Mouse (Mus musculus): ENCODE results near the gene Syne2.

DNA sequence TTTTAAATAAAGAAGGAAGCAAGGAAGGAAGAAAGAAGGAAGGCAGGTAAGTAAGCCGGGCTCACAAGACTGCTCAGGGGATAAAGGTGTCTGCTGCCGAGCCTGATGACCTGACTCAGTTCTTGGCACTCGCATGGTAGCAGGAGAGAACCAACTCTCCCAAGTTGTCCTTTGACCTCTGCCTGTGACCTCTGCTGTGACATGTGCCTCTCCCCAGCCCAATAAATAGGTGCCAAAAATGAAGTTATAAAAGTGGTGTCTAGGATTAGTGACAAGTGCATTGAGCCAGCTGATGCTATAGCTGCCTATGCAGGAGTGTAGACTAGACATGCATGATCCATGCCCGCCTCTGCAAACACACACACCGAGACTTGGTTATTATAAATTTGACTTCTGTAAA is 73.3 kb downstream of the Syne2 start:
- no peak for TF ChIP-seq CTCF (IDR thresholded peaks at IDR 0.05; ENCODE audit: low read depth)
- no peak for TF ChIP-seq EP300 (IDR thresholded peaks at IDR 0.05; ENCODE audit: low read depth)

All from liver, postnatal 0 days (tissue).